Mouse (Mus musculus): ENCODE results near the gene Rpp14. TPM values are rescaled to one million over a fixed set of nuclear protein-coding genes. Genes with fewer than 3 reads are reported as not detected.

Rpp14 gene
- polyA plus RNA-seq, 1 experiment from 2014 or later = 57.4 TPM

DNA sequence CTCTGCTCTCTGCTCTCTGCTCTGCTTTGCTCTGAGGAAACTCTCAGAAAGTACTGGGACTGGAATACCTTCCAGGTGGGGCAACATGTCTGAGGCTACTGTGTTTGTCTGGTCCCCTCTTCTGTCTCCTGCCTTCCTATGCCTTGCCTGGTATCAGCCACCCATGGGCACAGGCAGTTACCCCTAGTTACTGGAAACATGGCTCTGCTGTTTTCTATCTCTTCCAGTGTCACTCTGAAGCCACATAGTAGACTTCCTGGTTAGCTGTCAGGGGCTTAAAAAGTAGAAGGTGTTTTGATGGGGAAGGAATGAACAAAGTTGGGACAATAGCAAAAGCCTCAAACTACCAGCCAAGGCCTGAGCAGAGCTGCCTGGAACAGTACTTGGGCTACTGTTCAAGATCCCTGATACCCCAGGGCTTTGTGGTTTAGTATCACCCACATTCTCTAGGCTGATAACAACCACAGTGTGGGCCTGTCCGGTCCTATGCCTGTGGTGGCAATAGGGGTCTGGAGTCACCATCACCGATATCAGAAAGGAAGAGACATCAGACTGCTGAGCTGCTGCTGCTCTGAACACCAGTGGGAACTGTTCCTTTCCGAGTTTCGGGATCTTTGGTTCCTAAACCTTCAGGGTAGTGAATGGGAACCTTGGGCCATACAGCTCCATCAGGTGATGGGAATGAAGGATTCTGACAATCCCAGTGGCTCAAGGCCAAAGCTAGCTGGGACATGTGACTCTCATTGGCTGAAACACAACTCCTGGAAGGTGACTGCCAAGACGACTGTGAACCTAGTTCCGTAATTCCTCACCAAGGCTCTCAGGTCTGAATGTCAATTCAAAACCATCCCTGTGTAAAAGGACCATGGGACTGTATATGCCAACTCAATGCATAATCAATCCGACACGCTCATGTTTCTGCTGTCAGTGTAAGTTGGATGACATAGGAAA is 16.1 kb upstream of the Rpp14 start:
- ATAC-seq (ENCODE audit: insufficient number of reproducible peaks, insufficient read depth, low FRiP score, low read depth) = no peak
- WGBS = 86% methylated on average over 8 of the region's 8 CpGs
- Histone ChIP-seq H3K4me3 (ENCODE audit: low read depth, low read length) (no peak overlapping the region), H3K9ac (replicated peaks; ENCODE audit: low read depth, low read length) (no peak overlapping the region), H3K36me3 (ENCODE audit: control insufficient read depth, insufficient read depth, low read length) (no peaks in the 10 kb centered on the region), H3K27me3 (ENCODE audit: control insufficient read depth, insufficient read depth, low read length) (no peaks in the 10 kb centered on the region), H3K4me1 (ENCODE audit: control insufficient read depth, insufficient read depth, low read length) (0 out of 2 replicates have a peak, but pooled peaks cover 5% of the 10 kb centered on the region), H3K9me3 (ENCODE audit: control insufficient read depth, low read depth, low read length) (no peaks in the 10 kb centered on the region), H3K27ac (ENCODE audit: low read length) (no peak overlapping the region), H3K4me2 (replicated peaks; ENCODE audit: low read depth, low read length) (no peak overlapping the region)

GRCm38 (mm10) chr14:8080718-8081117 is 551 bp downstream of the Rpp14 start:
- Histone ChIP-seq H3K9ac (replicated peaks; ENCODE audit: low read depth, low read length) (peak overlapping the region; percentile 81), H3K4me3 (ENCODE audit: low read depth, low read length) (peak overlapping the region; percentile 70), H3K27me3 (ENCODE audit: control insufficient read depth, insufficient read depth, low read length) (no peaks in the 10 kb centered on the region), H3K4me1 (ENCODE audit: control insufficient read depth, insufficient read depth, low read length) (0 out of 2 replicates have a peak, but pooled peaks cover 8% of the 10 kb centered on the region), H3K36me3 (ENCODE audit: control insufficient read depth, insufficient read depth, low read length) (peaks cover 13% of the 10 kb centered on the region; the same call in 1 of the 2 replicates), H3K27ac (ENCODE audit: low read length) (peak overlapping the region; percentile 95), H3K4me2 (replicated peaks; ENCODE audit: low read depth, low read length) (peak overlapping the region; percentile 95), H3K9me3 (ENCODE audit: control insufficient read depth, low read depth, low read length) (no peaks in the 10 kb centered on the region)
- WGBS = 2% methylated on average over 11 of the region's 11 CpGs
- ATAC-seq (ENCODE audit: insufficient number of reproducible peaks, insufficient read depth, low FRiP score, low read depth) = no peak

- H3K9ac ChIP-seq (replicated peaks; ENCODE audit: low read depth, low read length) = no peak overlapping the region
- H3K9me3 ChIP-seq (ENCODE audit: control insufficient read depth, low read depth, low read length) = no peaks in the 10 kb centered on the region
- no peak overlapping the region for H3K27ac ChIP-seq (ENCODE audit: low read length)
- no peaks in the 10 kb centered on the region for H3K27me3 ChIP-seq (ENCODE audit: control insufficient read depth, insufficient read depth, low read length)
- no peak for ATAC-seq (ENCODE audit: insufficient number of reproducible peaks, insufficient read depth, low FRiP score, low read depth)
- peaks cover 33% of the 10 kb centered on the region for H3K36me3 ChIP-seq (ENCODE audit: control insufficient read depth, insufficient read depth, low read length)
- 92% methylated on average over 1 of the region's 1 CpGs for WGBS
- no peak overlapping the region for H3K4me3 ChIP-seq (ENCODE audit: low read depth, low read length)
- 0 out of 2 replicates have a peak, but pooled peaks cover 8% of the 10 kb centered on the region for H3K4me1 ChIP-seq (ENCODE audit: control insufficient read depth, insufficient read depth, low read length)
- no peak overlapping the region for H3K4me2 ChIP-seq (replicated peaks; ENCODE audit: low read depth, low read length)
Observed at GRCm38 (mm10) chr14:8082949-8083348, 2.8 kb downstream of the Rpp14 start.

- whole genome bisulfite sequencing = 92% methylated on average over 2 of the region's 2 CpGs
- Histone ChIP-seq H3K36me3 (ENCODE audit: control insufficient read depth, insufficient read depth, low read length) (peaks cover 53% of the 10 kb centered on the region), H3K27me3 (ENCODE audit: control insufficient read depth, insufficient read depth, low read length) (no peaks in the 10 kb centered on the region), H3K4me1 (ENCODE audit: control insufficient read depth, insufficient read depth, low read length) (no peaks in the 10 kb centered on the region), H3K9ac (replicated peaks; ENCODE audit: low read depth, low read length) (no peak overlapping the region), H3K4me2 (replicated peaks; ENCODE audit: low read depth, low read length) (no peak overlapping the region), H3K4me3 (ENCODE audit: low read depth, low read length) (no peak overlapping the region), H3K27ac (ENCODE audit: low read length) (no peak overlapping the region), H3K9me3 (ENCODE audit: control insufficient read depth, low read depth, low read length) (no peaks in the 10 kb centered on the region)
- no peak for ATAC-seq (ENCODE audit: insufficient number of reproducible peaks, insufficient read depth, low FRiP score, low read depth)
Observed at GRCm38 (mm10) chr14:8089016-8089415, 8.8 kb downstream of the Rpp14 start.

- Histone ChIP-seq H3K9me3 (ENCODE audit: control insufficient read depth, low read depth, low read length) (no peaks in the 10 kb centered on the region), H3K9ac (replicated peaks; ENCODE audit: low read depth, low read length) (no peak overlapping the region), H3K4me2 (replicated peaks; ENCODE audit: low read depth, low read length) (no peak overlapping the region), H3K36me3 (ENCODE audit: control insufficient read depth, insufficient read depth, low read length) (peaks cover 23% of the 10 kb centered on the region), H3K4me1 (ENCODE audit: control insufficient read depth, insufficient read depth, low read length) (peaks cover 8% of the 10 kb centered on the region; the same call in 1 of the 2 replicates), H3K27ac (ENCODE audit: low read length) (no peak overlapping the region), H3K4me3 (ENCODE audit: low read depth, low read length) (no peak overlapping the region), H3K27me3 (ENCODE audit: control insufficient read depth, insufficient read depth, low read length) (no peaks in the 10 kb centered on the region)
- no peak for ATAC-seq (ENCODE audit: insufficient number of reproducible peaks, insufficient read depth, low FRiP score, low read depth)
- 98% methylated on average over 2 of the region's 2 CpGs for WGBS
Observed at GRCm38 (mm10) chr14:8092573-8092972, 12.4 kb downstream of the Rpp14 start.

GRCm38 (mm10) chr14:8093427-8093826 is 13.3 kb downstream of the Rpp14 start:
- H3K4me1 ChIP-seq (ENCODE audit: control insufficient read depth, insufficient read depth, low read length) = peaks cover 8% of the 10 kb centered on the region; the same call in 1 of the 2 replicates
- H3K4me3 ChIP-seq (ENCODE audit: low read depth, low read length) = no peak overlapping the region
- WGBS = 59% methylated on average over 5 of the region's 5 CpGs
- H3K9ac ChIP-seq (replicated peaks; ENCODE audit: low read depth, low read length) = no peak overlapping the region
- H3K4me2 ChIP-seq (replicated peaks; ENCODE audit: low read depth, low read length) = no peak overlapping the region
- no peak overlapping the region for H3K27ac ChIP-seq (ENCODE audit: low read length)
- peaks cover 20% of the 10 kb centered on the region for H3K36me3 ChIP-seq (ENCODE audit: control insufficient read depth, insufficient read depth, low read length)
- ATAC-seq (ENCODE audit: insufficient number of reproducible peaks, insufficient read depth, low FRiP score, low read depth) = no peak
- no peaks in the 10 kb centered on the region for H3K9me3 ChIP-seq (ENCODE audit: control insufficient read depth, low read depth, low read length)
- H3K27me3 ChIP-seq (ENCODE audit: control insufficient read depth, insufficient read depth, low read length) = no peaks in the 10 kb centered on the region

GRCm38 (mm10) chr14:8094931-8095561 is 14.9 kb downstream of the Rpp14 start:
- WGBS = 23% methylated on average over 3 of the region's 3 CpGs
- Histone ChIP-seq H3K27me3 (ENCODE audit: control insufficient read depth, insufficient read depth, low read length) (no peaks in the 10 kb centered on the region), H3K27ac (ENCODE audit: low read length) (peak overlapping the region; percentile 84; the same call in 1 of the 2 replicates), H3K4me1 (ENCODE audit: control insufficient read depth, insufficient read depth, low read length) (peaks cover 8% of the 10 kb centered on the region; the same call in 1 of the 2 replicates), H3K4me2 (replicated peaks; ENCODE audit: low read depth, low read length) (no peak overlapping the region), H3K36me3 (ENCODE audit: control insufficient read depth, insufficient read depth, low read length) (peaks cover 11% of the 10 kb centered on the region; the same call in 1 of the 2 replicates), H3K9ac (replicated peaks; ENCODE audit: low read depth, low read length) (no peak overlapping the region), H3K9me3 (ENCODE audit: control insufficient read depth, low read depth, low read length) (no peaks in the 10 kb centered on the region), H3K4me3 (ENCODE audit: low read depth, low read length) (no peak overlapping the region)
- ATAC-seq (ENCODE audit: insufficient number of reproducible peaks, insufficient read depth, low FRiP score, low read depth) = no peak

GRCm38 (mm10) chr14:8095562-8095950 is 15.4 kb downstream of the Rpp14 start:
- WGBS = 41% methylated on average over 7 of the region's 7 CpGs
- Histone ChIP-seq H3K4me1 (ENCODE audit: control insufficient read depth, insufficient read depth, low read length) (peaks cover 8% of the 10 kb centered on the region; the same call in 1 of the 2 replicates), H3K27ac (ENCODE audit: low read length) (peak overlapping the region; percentile 84), H3K4me3 (ENCODE audit: low read depth, low read length) (no peak overlapping the region), H3K27me3 (ENCODE audit: control insufficient read depth, insufficient read depth, low read length) (no peaks in the 10 kb centered on the region), H3K9ac (replicated peaks; ENCODE audit: low read depth, low read length) (no peak overlapping the region), H3K4me2 (replicated peaks; ENCODE audit: low read depth, low read length) (no peak overlapping the region), H3K36me3 (ENCODE audit: control insufficient read depth, insufficient read depth, low read length) (0 out of 2 replicates have a peak, but pooled peaks cover 6% of the 10 kb centered on the region), H3K9me3 (ENCODE audit: control insufficient read depth, low read depth, low read length) (no peaks in the 10 kb centered on the region)
- ATAC-seq (ENCODE audit: insufficient number of reproducible peaks, insufficient read depth, low FRiP score, low read depth) = no peak
